Mouse (Mus musculus) cerebellum, adult 11-12 months (tissue): ENCODE measurements around the gene Tex261.

Experiments
- DNase-seq: peaks from one replicate; pipeline ENCODE4 v3.0.0; 2022

The Tex261 gene

GRCm38 (mm10) chr6:83750171-83750684 lies 25.4 kb downstream of the Tex261 start:
- DNase-seq = no peak

- DNase-seq = no peak
These were observed 26.3 kb downstream of the Tex261 start for GRCm38 (mm10) chr6:83749286-83749685.

DNA sequence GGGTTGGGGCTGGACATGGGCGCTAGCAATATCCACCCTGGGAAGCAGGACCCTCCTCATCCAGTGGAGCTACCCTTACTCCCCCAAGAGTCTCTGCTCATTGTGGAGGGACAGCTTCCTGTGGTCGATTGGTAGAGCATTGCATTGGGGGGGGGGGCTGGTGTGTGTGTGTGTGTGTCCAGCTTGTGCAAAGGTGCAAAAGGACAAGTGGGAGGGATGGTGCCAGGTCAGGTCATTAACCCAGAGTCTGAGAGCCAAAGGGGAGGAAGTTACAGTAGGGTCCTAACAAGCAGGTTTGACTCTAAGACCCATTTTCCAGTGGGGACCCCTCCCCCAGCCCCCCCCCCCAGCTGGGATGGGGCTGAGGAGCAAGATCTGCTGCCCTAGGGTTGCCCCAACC lies 30.1 kb downstream of the Tex261 start:
- DNase-seq = no peak

- DNase-seq = no peak
These were observed 31.1 kb downstream of the Tex261 start for GRCm38 (mm10) chr6:83744557-83744956.

DNA sequence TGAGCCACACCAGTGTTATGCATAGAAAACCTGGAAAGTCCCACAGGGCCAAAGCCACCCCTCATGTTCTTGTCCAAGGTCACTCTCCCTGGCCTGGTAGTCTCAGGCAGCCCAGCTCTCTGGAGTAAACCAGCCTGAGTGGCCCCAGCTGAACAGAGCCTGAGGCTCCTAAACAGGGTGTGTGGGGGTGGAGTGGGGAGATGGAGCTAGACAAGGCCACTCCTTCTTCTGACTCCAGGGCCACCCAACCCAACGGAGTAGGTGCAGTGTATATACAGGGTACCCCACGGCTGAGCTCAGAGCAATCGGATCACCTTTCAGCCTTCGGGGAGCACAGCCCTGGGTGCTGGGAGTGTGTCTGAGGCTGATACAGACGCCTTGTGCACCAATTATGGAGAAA lies 31.5 kb downstream of the Tex261 start:
- no peak for DNase-seq

- DNase-seq = no peak
These were observed 32.4 kb downstream of the Tex261 start for GRCm38 (mm10) chr6:83743212-83743611.

- no peak for DNase-seq
These were observed 32.9 kb downstream of the Tex261 start, which contains the start of gene Atp6v1b1 for GRCm38 (mm10) chr6:83742761-83743160. Gene Atp6v1b1, plus strand, starts transcription at chr6:83742990.

- DNase-seq = no peak
These were observed 37.0 kb downstream of the Tex261 start for GRCm38 (mm10) chr6:83738596-83738995.

- no peak for DNase-seq
These were observed 38.3 kb downstream of the Tex261 start for GRCm38 (mm10) chr6:83737311-83737710.

GRCm38 (mm10) chr6:83731128-83731527 lies 44.5 kb downstream of the Tex261 start:
- DNase-seq = no peak

DNA sequence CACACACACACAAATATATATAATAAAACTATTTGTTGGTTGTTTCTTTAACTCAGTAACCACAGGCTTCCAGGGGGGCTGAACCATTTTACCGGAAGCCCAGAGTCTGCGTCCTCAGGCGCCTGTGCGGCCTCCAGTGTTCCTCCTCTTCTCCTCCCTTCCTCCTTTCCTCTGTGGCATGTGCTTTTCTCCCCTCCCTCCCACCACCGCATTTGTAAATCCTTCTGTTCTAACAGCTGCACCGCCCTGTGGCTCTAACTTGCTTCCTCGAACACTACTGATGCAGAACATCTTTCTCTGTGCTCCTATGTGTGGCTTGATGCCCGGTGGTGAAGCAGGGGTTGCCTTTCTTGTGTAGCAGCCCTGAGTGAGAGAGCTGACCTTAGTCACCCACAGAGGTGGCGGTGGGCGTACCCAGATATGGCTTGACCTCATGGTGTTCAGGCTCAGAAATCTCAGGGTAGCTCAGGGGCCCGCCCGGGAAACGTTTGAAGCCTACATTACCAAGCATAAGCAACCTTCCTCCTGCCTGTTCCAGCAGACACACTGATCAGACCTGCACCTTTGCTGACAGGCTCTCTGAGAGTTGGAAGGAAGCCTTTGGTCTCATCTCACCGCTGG lies 46.2 kb downstream of the Tex261 start:
- no peak for DNase-seq

GRCm38 (mm10) chr6:83728488-83728887 lies 47.1 kb downstream of the Tex261 start:
- no peak for DNase-seq

- DNase-seq = no peak
These were observed 48.4 kb downstream of the Tex261 start for GRCm38 (mm10) chr6:83727178-83727577.

DNA sequence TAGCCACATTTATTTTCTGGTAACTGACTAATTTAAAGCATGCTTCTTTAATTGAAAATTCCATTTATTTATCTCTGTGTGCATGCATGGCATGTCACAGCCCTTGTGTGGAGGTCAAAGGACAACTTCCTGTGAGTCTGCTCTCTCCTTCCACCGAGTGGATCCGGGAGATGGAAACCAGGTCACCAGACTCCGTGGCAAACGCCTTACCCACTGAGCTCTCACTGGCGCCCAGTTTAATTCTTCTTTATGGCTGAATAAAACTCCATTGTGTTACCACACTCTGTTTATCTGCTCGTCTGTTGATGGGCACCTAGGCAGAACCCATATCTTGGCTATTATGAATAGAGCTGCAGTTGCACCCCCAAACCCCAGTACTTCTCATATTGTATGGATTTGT lies 53.1 kb downstream of the Tex261 start:
- no peak for DNase-seq
